Mouse (Mus musculus): ENCODE measurements around the gene Zfp947. TPM values are rescaled to one million over a fixed set of nuclear protein-coding genes. Genes with fewer than 3 reads are reported as not detected.
"Not testable (repeated sequence)": the region's sequence is repeated elsewhere in the genome, so short reads cannot be mapped to it uniquely, and the experiment has no call there.

Gene Zfp947
- 0.35 and 0.42 TPM in 2 replicates for polyA plus RNA-seq (2015; fragmentation: Nextera tagmentation; extraction: Ambion mirVana)

- Histone ChIP-seq H3K4me3 (ENCODE audit: low read depth, low read length) (peak within 1 kb of the TSS; percentile 60), H3K4me2 (ENCODE audit: low read depth, low read length) (peak within 1 kb of the TSS; percentile 49), H3K9ac (ENCODE audit: low read depth, low read length) (peak within 1 kb of the TSS; percentile 31; the same call in 1 of the 2 replicates)
- H3K27me3 ChIP-seq (ENCODE audit: control insufficient read depth, insufficient read depth, low read depth, low read length); H3K27ac ChIP-seq (ENCODE audit: low read length); H3K36me3 ChIP-seq (ENCODE audit: control insufficient read depth, insufficient read depth); H3K9me3 ChIP-seq (replicated peaks; ENCODE audit: control insufficient read depth, low read length); H3K4me1 ChIP-seq (ENCODE audit: control insufficient read depth, low read depth, low read length): not testable (repeated sequence)
- under 1% methylated on average over 16 of the region's 16 CpGs for WGBS (ENCODE audit: insufficient replicate concordance)
- ATAC-seq (ENCODE audit: low read depth): peak; percentile 76
Observed at GRCm38 (mm10) chr17:22165722-22166294, at the start of gene Zfp947. Gene Zfp947 (minus strand): TSS chr17:22166190.

- H3K27me3 ChIP-seq (ENCODE audit: control insufficient read depth, insufficient read depth, low read depth, low read length); H3K27ac ChIP-seq (ENCODE audit: low read length); H3K9ac ChIP-seq (ENCODE audit: low read depth, low read length); H3K9me3 ChIP-seq (replicated peaks; ENCODE audit: control insufficient read depth, low read length); H3K4me1 ChIP-seq (ENCODE audit: control insufficient read depth, low read depth, low read length); H3K36me3 ChIP-seq (ENCODE audit: control insufficient read depth, insufficient read depth): not testable (repeated sequence)
- peak; percentile 60 for ATAC-seq (ENCODE audit: low read depth)
- Histone ChIP-seq H3K4me3 (ENCODE audit: low read depth, low read length) (peak overlapping the region; percentile 60), H3K4me2 (ENCODE audit: low read depth, low read length) (peak overlapping the region; percentile 49)
- WGBS (ENCODE audit: insufficient replicate concordance): 16% methylated on average over 3 of the region's 3 CpGs
Observed at GRCm38 (mm10) chr17:22165304-22165703, 686 bp downstream of the Zfp947 start.

DNA sequence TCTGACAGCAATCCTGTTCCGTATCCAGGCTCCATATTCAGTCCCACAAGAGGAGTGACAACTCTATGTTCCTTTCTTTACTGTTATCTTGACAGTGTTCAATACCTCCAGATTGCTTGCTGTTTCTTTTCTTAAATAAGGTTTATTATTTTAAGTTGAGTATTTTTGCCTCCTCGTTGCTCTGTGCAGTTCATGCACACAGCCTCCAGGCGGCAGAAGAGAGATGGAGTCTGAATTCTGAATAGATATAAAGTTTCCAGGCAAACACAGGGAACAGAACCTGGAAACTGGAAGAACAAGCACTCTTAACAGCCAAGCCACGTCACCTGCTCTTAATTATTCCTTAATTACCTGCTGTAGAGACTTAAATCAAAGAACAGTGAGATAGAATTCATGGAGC lies 12.0 kb downstream of the Zfp947 start:
- H3K9me3 ChIP-seq (replicated peaks; ENCODE audit: control insufficient read depth, low read length); H3K4me3 ChIP-seq (ENCODE audit: low read depth, low read length); H3K4me1 ChIP-seq (ENCODE audit: control insufficient read depth, low read depth, low read length); H3K4me2 ChIP-seq (ENCODE audit: low read depth, low read length); H3K27ac ChIP-seq (ENCODE audit: low read length); H3K27me3 ChIP-seq (ENCODE audit: control insufficient read depth, insufficient read depth, low read depth, low read length); ATAC-seq (ENCODE audit: low read depth); H3K36me3 ChIP-seq (ENCODE audit: control insufficient read depth, insufficient read depth); H3K9ac ChIP-seq (ENCODE audit: low read depth, low read length): not testable (repeated sequence)
- 41% methylated on average over 2 of the region's 4 CpGs for WGBS (ENCODE audit: insufficient replicate concordance)

- no peak overlapping the region for H3K4me3 ChIP-seq (ENCODE audit: low read depth, low read length)
- ATAC-seq (ENCODE audit: low read depth): no peak
- H3K9ac ChIP-seq (ENCODE audit: low read depth, low read length): no peak overlapping the region
- H3K27me3 ChIP-seq (ENCODE audit: control insufficient read depth, insufficient read depth, low read depth, low read length): no peaks in the 10 kb centered on the region
- H3K4me1 ChIP-seq (ENCODE audit: control insufficient read depth, low read depth, low read length): no peaks in the 10 kb centered on the region
- no peaks in the 10 kb centered on the region for H3K9me3 ChIP-seq (replicated peaks; ENCODE audit: control insufficient read depth, low read length)
- no peak overlapping the region for H3K27ac ChIP-seq (ENCODE audit: low read length)
- no peak overlapping the region for H3K4me2 ChIP-seq (ENCODE audit: low read depth, low read length)
- H3K36me3 ChIP-seq (ENCODE audit: control insufficient read depth, insufficient read depth): no peaks in the 10 kb centered on the region
Observed at GRCm38 (mm10) chr17:22118770-22119169, 47.2 kb downstream of the Zfp947 start.

Other genes with a start within 250 kb of the Zfp947 start
- gene Zfp942, start 203.7 kb downstream of the Zfp947 start, polyA plus RNA-seq (2015; fragmentation: Nextera tagmentation; extraction: Ambion mirVana): 8.2 and 8.5 TPM in 2 replicates
- 6.1 and 6.2 TPM in 2 replicates for gene Zfp943, start 203.6 kb downstream of the Zfp947 start, polyA plus RNA-seq (2015; fragmentation: Nextera tagmentation; extraction: Ambion mirVana)
- gene Zfp994, start 59.4 kb upstream of the Zfp947 start, polyA plus RNA-seq (2015; fragmentation: Nextera tagmentation; extraction: Ambion mirVana): 0.71 and 0.82 TPM in 2 replicates
- 3.6 and 3.7 TPM in 2 replicates for gene CT030661.1, start 148.6 kb upstream of the Zfp947 start, polyA plus RNA-seq (2015; fragmentation: Nextera tagmentation; extraction: Ambion mirVana)
- gene Zfp944, start 195.2 kb upstream of the Zfp947 start, polyA plus RNA-seq (2015; fragmentation: Nextera tagmentation; extraction: Ambion mirVana): 5.1 and 5.5 TPM in 2 replicates
- gene Zfp758, start 195.3 kb upstream of the Zfp947 start, polyA plus RNA-seq (2015; fragmentation: Nextera tagmentation; extraction: Ambion mirVana): 4.4 and 4.6 TPM in 2 replicates

Data from liver, embryonic 16.5 days (tissue).